Mouse (Mus musculus): ENCODE measurements around the gene Mill2.
A peak's percentile ranks its signal among the peaks of the same experiment; 100 is the strongest.
"Not testable (repeated sequence)": the region's sequence is repeated elsewhere in the genome, so short reads cannot be mapped to it uniquely, and the experiment has no call there.

Mill2 gene

DNA sequence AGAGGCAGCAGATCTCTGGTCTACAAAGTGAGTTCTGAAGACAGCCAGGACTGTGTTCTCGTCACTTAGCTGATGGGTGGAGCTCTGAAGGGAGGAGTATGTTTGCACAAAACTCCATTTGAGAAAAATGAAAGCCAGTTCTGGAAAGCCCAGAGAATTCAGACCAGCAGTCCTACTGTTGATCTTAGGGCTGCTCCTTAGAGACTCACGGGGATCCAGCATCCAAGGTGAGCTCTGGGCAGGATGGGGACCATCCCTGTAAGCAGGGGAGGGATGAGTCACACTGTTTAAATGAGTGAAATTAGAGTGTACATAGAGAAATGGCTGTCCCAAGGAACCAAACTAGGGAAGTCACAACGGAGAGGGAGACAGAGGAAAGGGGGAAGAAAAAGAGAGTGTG, at the start of gene Mill2:
TSS of gene Mill2 (plus strand) at position 102 of the 400 bp plus-strand sequence.
- no peak for DNase-seq

DNA sequence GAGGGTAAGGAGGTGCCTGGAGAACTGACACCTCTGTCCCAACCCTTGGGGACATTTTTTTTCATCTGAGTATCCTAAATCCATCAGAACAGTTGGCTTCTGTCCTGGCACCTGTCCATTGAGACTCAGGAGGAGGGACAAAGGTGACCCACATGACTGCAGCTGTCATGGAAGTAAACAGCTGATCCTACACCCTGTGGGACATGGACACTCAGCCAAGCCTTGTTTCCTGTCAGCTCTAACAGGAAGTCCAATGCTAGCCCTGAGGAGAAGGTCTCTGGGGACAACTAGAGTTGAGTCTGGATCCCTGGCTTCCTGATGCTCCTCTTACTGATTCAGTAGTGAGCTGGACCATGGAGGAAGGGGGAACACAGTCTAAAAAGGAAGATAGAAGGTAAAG, 49.1 kb upstream of the Mill2 start:
- not testable (repeated sequence) for DNase-seq

DNA sequence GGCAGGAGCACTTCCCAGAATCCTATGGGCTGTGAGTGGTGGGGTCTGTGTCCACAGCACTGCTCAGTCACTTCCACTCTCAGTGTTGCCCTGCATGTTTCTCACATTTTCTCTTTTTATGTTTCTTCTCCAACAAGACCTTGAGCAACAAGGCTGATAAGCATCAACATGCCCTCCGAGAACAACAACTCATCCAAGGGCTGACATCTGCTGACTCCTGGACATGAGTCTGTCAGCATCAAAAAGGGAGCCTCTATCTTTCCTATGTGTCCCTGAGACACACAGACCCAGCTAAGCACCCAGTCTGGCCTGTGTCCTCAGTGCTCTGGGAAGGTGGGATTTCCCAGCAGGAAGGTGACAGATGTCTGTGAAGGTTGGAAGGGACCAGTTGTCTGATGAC, 41.3 kb upstream of the Mill2 start, which contains the start of gene Psg19:
TSS of gene Psg19 (minus strand) at position 101 of the 400 bp plus-strand sequence.
- no peak for DNase-seq

DNA sequence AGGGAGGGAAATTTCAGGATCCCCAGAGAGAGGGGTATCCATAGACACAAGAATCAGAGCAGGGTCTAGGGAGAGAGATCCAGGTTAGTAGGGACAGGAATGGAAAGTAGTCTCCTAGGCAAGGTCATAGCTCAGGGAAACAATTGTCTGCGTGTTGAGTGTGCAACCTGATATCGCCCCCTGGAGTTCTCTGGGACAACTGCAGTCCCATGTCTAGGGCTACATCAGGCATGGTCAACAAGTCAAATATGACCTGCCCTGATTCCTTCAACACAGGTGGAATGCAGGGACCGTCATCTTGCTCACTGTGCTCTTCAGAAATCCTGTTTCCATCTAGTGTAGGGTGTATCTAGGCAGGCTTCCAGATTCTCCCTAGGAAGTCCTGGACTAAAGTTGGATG, 40.6 kb upstream of the Mill2 start:
- no peak for DNase-seq

DNA sequence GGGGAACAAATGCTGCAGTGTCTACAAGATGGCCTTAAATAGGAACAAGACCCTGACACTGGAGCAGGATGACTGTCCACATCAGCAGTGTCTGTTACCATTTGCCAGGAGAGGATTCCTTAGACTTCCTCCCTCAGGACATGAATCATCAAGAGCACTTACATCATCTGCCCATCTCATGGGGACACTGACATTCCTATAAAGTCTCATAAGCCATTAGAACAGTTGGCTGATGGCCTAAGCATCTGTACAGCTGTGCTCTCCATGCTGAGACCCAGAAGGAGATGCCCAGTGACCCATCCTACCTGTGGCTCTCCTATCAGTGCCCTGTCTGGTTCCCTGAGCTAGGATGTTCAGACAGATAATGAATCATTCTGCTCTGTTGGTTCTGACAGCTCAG, 36.2 kb upstream of the Mill2 start:
- no peak for DNase-seq

DNA sequence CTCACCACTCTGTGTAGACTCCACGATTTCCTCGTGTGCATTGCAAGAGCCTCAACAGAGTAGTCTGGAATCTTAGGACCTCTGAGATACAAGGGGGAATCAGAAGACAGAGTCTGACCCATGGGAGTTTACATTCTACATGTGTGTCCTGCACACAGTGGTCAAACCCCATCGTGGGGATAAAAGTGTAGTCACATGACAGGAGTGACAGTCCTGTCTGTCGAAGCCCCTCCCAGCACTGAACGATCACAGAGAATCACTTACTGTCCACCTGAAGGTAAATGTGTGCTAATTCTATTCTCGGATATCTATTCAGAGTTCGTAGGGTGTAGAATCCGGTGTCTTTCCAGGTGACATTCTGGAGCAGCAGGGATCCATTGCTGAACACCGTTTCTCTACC, 21.5 kb upstream of the Mill2 start:
- DNase-seq: no peak

DNA sequence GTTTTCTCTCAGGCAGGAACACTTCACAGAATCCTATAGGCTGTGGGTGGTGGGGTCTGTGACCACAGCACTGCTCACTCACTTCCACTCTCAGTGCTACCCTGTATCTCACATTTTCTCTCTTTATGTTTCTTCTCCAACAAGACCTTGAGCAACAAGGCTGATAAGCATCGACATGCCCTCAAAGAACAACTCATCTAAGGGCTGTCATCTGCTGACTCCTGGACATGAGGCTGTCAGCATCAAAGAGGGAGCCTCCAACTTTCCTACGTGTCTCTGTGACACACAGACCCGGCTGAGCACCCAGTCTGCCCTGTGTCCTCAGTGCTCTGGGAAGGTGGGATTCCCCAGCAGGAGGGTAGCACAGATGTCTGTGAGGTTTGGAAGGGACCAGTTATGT, 18.3 kb upstream of the Mill2 start, which contains the start of gene Psg17:
TSS of gene Psg17 (minus strand) at position 101 of the 400 bp plus-strand sequence.
- DNase-seq: no peak

DNA sequence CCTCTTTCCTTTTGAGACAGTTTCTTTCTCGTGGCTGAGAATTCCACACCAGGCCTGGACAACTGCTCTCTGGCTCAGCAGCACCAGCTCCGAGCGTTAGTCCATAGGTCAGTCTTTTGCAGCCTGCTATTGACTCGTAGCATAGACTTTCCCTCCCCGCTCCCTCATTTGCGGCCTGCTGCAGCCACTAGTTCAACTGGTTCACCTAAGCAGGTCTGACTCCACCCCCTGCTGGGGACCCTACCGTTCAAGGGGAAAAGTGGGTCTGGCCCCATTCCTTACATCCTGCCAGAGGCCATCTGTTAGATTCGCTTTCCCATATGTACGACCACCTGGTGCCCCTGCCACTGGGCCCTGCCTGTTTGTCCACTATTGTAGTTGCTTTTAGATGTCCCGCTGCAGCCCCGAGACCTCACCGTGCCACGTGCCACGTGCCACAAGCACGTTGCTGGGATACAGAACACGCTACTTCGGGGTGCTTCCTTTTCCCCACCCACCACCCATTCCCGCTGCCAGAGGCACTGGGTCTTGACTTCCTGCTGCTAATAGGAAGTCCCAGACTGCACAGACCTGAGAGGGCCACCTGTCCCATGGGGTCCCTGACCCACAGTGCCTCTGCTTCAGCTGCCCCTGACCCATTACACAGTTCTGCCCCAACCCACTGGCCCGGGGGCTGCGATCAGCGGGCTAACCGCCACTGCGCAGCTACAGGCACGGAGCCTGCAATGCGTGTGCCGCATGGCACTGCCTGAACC, 11.8 kb upstream of the Mill2 start:
- no peak for DNase-seq

DNA sequence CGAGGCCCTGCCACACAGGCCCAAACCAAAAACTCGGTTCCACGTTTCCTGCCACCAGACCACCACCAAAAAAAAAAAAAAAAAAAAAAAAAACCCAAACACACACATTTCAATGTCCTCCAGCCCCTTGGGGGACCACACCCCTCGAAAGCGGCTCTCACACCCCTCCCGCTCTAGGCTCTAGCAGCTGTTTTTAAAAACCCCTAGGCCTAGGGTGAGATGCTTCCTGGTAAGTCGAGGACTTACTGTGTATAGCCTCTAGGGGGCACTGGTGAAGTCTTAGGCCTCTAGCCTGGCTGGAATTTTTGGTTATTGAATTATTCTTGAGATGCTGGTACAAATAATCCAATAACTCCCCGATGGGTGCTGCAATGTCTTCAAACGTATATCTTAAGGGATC, 11.2 kb upstream of the Mill2 start:
- no peak for DNase-seq

DNA sequence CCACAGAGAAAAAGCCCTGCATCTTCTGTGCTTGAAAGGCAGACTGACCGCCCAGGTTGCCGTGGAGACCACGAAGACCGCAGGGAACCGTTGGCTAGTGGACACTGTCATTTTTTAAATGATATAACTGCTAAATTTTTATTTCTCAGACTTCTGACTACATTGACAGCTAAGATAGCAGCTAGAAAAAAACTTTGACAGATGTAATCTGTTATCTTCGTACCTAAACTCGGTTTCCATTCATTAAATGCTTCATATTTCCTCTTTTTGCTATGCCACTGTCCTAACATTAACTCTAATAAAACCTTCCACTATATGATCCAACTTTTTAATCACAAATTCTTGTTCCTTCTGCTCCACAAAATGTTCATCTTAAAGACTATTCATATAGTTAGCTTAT, 10.2 kb upstream of the Mill2 start:
- DNase-seq: no peak

DNA sequence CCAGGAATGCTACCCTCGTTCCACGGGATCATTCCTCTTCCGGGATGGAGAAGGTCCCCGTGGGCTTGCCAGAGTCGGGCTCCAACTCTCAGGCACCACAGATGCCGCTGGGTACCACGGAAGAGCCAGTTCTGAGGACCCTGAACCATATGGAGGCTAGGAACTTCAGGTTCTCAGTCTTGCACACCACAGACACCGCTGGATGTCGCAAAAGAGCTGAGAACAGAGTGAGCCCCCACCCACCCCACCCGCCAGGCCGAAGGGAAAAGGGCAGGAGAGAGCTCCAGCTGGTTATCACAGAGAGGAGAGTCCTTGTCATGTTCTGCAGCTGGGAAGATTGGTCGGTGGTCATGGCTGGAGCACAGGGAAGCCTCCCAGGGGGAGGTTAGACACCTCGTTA, 7.5 kb upstream of the Mill2 start:
- no peak for DNase-seq

DNA sequence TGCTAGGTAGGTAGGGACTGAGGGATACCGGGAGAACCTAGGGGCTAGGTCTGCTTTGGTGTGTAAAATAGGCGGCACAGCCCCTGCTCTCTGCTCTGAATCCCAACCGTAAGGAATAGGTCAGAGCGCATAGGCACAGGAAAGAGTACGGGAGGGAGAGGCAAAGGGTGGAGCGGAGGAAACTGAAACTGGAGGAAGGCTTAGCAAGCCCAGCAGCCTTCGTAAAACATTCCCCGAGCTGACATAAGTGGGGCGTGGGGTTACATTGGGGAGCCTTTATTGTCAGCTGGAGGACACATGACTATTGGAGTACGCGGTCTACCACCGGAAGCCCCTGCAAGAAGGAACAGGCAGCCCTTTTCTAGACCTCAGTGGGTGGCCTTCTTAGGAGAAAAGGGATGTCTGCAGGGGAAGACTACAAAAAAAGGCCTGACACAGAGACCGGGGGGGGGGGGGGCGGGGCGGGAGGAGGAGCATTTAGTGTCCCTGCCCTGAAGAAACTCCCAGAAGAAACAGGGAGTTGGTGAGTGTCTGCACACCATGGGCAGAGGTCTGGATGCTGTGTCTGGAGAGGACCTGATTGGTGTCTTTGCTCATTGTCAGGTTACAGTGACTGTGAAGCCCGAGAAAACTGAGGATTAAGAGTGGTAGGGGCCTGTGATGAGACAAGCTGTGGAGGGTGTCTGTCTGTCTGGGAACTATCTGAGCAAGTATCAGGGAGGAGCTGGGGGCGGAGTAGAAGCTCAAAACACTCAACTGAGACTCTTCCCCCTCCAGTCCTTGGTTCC, 814 bp downstream of the Mill2 start:
- peak; percentile 36 for DNase-seq

DNA sequence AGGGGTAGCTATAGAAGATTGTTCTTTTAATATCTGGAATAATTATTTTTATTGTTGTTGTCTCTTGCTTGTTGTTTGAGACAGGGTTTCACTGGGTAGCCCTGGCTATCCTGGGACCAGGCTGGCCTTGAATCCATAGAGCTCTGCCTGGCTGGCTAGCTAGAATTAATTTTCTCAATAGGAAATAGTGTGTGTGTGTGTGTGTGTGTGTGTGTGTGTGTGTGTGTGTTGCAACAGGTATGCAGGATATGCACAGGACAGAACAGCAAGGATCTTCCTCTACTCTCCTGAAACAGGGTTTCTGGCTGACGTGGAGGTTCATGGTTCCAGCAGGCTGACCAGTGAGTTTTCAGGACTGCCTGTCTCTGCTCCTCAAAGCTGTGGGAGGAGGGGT, 1.4 kb downstream of the Mill2 start:
- DNase-seq: no peak

DNA sequence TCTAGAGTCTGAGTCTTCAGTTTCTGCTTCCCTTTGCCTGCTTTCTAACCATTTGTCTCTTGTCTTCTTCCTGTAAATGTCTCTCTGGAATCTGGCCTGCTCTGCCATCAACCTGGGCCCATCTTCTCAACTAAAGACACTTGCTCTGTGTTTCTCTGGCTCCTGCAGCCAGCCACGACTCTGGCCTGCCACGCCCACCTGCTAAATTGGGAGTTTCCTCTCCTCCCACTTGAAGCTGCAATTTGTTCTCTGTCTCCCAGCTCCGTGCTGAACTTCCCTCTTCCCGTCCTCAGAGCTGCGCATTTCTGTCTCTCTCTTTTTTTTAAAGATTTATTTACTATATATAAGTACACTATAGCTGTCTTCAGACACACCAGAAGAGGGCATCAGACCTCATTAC, 5.0 kb downstream of the Mill2 start:
- DNase-seq: no peak

DNA sequence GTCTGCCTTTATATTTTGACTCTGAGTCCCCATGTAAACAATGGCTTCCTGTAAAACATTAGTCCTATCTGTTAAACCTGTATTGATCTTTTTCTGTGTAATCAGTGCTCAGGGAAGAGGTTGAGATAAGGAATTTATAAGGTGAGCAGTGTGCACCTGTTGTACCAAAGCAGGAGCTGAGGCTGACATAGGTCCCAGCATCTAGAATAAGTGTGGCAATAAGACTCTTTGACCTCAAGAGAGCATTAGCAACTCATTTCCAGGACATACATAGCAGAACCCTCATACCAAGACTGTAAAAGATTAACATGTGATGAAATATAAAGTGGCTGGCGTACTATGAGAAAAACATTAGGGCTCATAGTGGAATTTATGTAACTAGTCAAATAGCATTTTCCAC, 8.6 kb downstream of the Mill2 start:
- no peak for DNase-seq

DNA sequence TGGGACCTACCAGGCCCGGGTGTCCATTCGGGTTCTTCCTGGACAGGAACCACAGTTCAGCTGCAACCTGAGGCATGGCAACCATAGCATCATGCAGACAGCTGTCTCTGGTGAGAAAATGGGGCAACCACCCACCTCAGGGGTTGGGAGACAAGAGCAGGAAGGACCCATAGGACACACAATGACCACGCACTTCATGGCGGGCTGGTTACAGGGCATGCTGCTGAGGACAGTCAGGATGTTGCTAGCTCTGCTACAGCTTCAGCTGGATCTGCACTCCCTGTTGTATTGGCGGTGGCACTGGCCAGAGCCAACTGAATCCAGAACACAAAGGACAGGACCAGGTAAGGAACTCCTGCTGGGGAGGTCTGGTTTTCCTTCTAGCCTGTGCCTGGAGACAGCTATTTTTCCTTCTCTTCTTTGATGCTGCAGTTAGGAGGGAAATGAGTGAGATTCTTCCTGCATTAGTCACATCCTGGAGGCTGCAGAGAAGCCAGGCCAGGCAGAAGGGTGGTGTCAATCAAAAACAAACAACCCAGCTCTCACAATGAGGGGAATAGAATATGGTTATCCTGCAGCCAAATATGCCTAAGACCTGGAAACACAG, 18.6 kb downstream of the Mill2 start:
- no peak for DNase-seq

DNA sequence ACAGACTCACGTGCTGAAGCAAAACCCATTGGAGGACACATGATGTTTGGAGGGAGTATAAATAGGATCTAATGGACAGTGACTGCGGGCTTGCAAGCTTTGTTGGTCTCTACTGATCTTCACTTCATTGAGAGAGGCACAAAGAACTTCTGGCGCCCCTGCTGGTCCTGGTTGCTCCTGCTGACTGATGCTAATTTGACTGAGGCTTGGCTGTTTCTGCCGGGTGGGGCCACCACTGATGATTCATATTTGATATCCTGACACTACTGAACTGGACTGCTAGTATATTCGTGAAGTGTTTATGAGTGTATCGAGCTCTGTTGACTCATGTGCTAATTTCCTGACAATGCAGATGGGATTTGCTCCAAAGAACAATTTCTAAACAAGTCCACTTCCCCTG, 23.0 kb downstream of the Mill2 start:
- no peak for DNase-seq

DNA sequence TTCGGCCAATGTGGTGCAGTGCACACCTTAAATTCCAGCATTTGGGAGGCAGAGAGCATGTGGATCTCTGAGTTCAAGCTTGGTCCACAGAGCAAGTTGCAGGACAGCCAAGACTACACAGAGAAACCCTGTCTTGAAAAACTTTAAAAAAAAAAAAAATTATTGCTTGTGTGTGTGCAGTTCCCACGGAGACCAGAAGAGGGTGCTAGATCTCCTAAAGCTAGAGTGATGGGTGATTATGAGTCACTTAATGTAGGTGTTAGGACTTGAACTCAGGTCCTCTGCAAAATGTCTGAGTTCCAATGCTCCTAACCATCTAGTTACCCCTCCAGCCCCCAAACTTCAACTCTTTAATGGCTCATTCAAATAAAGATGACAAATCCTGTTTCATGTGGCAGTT, 28.7 kb downstream of the Mill2 start:
- DNase-seq: no peak

DNA sequence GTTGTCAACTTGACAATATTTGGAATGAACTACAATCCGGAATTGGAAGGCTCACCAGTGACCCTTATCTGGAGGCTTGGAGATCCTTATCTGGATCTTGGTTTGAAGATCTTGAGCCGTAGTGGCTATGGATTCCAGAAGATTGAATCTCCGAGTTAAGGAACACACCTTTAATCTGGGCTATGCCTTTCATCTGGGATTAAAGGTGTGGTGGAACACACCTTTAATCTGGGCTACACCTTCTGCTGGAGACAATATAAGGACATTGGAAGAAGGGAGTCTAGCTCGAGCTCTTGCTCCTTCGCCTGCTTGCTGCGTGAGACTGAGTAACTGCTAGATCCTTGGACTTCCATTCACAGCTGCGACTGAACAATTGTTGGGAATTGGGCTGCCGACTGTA, 31.3 kb downstream of the Mill2 start, which contains the start of gene Pglyrp1:
TSS of gene Pglyrp1 (plus strand) at position 301 of the 400 bp plus-strand sequence.
- DNase-seq: not testable (repeated sequence)

DNA sequence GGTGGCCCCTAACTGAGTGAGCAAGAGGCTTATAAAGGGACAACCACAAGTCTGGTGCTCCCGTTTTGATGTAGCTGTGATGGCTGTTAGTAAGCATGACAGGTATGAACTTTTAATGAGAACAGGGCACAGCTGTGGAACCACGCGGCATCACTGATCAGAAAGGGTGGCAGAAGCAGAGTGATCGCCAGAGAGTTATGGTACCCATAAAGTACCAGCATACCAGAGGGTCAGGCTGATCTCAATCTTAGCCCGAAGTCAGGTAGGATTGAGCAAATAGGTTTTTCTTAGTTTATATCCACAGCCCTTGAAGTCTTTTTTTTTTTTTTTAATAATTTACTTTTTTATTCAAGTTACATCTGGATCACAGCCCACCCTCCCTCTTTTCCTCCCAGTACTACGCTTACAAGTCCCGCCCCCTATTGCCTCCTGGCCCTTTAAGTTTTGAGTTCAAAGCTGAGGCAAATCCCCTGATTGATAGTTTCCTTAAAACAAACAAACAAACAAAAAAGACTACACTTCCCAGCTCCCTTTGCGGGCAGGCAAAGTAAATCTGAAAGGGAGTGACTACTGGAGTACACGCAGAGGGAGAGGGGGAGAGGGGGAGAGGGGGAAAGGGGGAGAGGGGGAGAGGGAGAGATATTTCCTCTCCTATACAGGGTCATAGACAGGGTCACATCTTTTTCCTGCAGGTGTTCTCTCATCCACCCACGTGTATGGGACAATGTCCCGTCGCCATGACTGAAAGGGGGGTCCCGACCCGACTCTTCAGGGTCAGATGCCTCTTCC, 32.4 kb downstream of the Mill2 start:
- no peak for DNase-seq

DNA sequence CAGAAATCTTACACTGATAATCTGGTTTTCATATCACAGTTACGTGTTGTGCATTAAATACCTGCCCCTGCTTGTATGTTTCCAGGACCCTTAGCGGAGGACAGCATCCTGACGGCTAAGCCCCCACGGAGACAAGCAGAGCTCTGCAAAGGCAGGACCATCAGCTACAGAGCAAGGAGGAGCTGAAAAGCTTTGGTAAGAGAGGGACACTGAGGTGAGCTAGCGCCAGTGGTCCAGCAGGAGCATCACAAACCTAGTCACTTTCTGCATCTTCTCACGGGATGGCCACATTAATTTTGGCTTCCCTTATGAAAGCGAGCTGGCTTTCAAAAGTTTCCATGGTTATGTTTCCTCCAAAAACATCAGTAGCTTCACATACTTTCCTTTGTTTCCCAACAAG, 33.0 kb downstream of the Mill2 start:
- no peak for DNase-seq

DNA sequence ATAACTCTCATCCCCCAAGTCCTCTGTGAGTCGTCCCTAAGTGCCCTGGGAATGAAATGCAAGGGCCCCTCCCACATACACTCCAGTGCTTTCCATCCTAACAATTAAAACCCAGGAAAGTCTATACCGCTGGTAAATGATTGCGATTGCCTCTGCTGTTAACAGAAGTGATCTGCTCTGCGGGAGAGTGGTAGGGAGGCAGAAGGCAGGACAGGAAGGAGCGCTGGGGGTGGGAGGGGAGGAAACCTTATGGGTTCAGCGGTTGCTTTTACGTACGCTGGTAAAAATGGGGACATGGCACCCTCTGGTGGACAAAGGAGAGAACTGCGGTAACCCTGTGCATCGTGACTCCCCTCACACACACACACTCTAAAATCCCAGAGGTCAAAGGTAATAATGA, 33.5 kb downstream of the Mill2 start:
- peak; percentile 57 for DNase-seq

DNA sequence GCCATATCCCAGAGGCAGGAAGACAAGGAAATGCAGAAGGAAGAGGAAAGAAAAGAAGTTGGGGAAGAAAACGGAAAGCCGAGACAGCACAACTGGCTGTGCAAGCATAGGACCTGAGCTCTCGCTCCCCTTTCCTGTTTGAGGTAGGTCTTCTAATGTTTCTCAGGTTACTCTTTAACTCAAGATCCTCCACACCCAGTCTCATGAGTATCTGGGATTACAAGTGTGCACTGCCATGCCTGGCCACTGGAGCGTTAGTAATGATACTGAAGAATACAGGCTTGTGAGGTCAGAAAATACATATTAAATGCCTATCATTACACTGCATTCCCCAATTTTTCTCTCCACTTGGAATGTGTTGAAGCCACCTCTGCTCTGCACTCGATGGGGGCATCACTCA, 35.6 kb downstream of the Mill2 start:
- no peak for DNase-seq
